Mouse (Mus musculus) left cerebral cortex, adult 9 months (tissue): ENCODE measurements around the gene Phip.
A peak's percentile ranks its signal among the peaks of the same experiment; 100 is the strongest.

Experiments
- DNase-seq, 2 experiments: peaks; one replicate each; pipeline ENCODE4 v3.0.0; 2022; ENCODE audit warnings: low spot score in 2 of 2

Phip gene

GRCm38 (mm10) chr9:82867698-82868097, 107.6 kb downstream of the Phip start:
- no peak for DNase-seq

DNA sequence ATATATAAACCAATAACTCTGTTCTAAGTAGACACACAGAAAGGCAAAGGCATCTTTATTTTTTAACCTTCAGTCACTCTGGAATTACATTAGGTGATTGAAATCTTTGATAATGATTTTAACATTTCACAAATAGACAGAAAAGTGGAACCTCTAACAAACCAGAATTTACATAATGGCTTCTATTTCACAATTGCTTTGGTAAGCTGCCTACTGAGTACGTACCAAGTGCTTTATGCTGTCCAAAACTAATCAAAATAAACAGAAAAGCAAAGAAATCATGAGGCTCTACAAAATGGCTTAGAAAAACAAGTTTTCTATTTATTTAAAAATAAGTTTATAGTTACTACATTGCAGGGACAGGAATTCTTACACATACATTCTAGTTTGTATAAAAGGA, 109.2 kb downstream of the Phip start:
- DNase-seq: no peak

DNA sequence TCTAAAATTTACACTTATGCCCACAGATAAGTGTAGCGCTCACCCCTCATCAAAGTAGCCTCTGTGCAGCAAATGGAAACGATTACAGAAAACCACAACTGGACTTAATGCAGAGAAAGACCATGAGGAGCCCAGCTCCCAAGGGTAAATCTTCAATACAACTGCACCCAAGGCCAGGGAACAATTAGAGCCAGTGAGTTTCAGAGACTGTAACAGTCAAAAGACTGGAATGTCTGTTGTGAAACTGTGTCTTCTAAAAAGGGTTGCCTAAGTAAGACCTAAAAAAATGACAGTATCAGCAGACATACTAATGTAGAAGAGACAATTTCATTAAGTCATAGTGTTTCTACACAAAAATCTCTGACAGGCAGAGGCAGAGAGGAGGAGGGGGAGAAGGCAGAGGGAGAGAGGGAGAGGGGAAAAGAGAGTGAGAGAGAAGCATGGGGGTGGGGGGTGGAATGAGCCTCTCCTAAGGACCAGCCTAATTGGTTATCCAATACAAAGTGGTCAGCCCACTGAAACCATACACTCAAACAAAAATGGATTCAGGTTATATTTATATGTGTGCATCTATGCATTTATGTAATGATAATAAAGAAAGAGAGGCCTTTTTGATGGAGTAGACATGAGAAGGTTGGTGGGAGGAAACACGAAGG, 113.4 kb downstream of the Phip start:
- DNase-seq: no peak

DNA sequence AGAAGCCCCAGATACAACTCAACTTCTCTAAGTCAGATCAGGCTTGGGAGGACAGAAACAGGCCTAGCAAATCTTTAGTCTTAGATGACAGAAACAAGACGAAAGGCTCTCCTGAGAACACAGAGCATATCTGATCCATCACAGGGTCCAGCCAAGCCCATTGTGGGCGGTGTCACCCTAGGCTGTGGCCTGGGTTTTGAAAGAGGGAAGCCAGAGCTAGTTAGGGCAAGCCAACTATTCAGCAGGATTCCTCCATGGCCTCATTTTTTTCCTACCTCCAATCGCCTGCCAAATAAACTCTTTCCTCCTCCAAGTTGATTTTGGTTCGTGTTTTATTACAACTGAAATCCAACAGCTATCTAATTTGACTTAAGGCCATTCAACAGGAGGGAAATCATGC, 114.0 kb downstream of the Phip start:
- no peak for DNase-seq

GRCm38 (mm10) chr9:82860805-82861204, 114.5 kb downstream of the Phip start:
- DNase-seq: no peak

- no peak for DNase-seq
These were observed 119.1 kb downstream of the Phip start for GRCm38 (mm10) chr9:82856241-82856640.

DNA sequence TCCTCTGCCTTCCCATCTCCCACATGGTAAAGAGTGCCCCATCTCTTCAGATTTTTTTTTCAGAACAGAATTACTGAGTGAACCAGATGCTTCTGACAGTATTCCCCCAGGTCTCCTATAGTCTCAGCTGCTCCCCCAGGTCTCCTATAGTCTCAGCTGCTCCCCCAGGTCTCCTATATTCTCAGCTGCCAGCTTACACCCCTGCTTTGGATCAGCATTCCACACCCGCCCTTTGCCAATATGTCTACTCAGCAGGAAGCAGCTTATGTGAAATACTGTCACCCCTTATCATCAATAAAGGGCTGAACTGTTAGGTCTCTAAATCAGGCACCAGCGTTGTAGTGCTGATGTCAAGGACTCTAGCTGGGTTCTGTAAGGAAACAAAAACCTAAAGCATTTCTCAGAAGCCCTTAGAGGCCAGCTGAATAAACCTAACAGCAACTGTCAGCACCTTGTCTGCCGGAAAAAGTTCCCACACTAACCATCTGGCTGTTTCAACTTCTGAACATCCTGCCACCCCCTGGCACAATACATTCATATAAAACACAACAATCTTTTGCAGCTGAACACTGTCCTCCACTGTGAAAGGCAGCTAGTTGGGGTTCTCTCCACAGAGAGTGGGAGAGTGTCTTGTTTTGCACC, 120.2 kb downstream of the Phip start:
- DNase-seq: peak in 1 of 2 experiments; percentile 47

DNA sequence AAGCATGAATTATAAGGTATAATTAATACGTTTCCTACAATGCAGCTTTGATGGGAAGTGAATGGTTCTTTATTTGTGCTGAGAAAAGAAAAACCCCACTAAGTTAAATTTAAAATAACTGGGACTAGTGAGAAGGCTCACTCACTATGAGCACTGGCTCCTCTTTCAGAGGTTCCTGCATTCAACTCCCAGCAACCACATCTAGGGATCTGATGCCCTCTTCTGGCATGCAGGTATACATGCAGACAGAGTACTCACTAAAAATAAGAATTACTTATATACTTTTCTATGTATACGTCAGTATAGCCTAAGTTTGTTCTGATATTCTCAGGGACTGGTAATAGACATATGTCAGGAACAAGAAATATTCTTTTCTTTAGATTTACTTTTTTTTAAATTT, 121.3 kb downstream of the Phip start:
- DNase-seq: no peak

- DNase-seq: no peak
These were observed 132.6 kb downstream of the Phip start for GRCm38 (mm10) chr9:82842671-82843070.

DNA sequence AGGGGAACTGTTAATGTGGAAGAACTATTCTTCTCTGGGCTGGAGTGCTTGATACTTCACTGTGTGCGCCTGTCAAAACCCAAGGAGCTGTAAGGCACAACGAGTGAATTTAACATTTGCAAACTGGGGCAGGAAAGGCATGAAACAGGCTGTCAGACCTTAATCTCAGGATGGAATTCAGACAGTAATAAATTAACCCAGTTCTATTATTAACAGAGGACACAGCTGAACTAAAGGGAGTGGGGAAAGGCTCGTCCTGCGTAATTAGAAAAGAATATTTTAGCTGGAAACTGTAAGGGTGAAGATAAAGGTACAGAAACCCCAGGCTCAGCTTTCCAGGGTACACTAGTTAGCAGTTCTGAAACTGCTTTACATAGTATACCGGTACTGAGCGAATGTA, 139.4 kb downstream of the Phip start:
- DNase-seq: no peak

DNA sequence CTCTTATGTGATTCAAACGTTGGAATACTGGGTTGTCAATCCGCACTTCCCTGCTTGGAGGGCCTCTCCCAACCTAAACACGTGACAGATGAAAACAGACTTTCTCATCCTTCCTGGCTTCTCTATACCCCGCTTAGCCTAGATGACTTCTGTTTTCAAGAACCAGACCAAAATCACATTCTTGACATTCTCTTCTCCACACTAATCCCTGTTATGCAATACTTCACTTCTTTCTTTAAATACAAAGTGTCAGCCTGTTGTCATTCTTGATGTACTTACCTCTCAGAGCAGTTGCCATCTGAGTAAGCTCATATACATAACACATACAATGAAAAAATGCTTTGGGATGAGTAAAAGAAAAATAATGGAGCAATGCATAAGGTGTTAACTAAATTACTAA, 143.4 kb downstream of the Phip start:
- no peak for DNase-seq

GRCm38 (mm10) chr9:82829693-82830430, 145.5 kb downstream of the Phip start:
- peak; percentile 79 to 89 for DNase-seq

DNA sequence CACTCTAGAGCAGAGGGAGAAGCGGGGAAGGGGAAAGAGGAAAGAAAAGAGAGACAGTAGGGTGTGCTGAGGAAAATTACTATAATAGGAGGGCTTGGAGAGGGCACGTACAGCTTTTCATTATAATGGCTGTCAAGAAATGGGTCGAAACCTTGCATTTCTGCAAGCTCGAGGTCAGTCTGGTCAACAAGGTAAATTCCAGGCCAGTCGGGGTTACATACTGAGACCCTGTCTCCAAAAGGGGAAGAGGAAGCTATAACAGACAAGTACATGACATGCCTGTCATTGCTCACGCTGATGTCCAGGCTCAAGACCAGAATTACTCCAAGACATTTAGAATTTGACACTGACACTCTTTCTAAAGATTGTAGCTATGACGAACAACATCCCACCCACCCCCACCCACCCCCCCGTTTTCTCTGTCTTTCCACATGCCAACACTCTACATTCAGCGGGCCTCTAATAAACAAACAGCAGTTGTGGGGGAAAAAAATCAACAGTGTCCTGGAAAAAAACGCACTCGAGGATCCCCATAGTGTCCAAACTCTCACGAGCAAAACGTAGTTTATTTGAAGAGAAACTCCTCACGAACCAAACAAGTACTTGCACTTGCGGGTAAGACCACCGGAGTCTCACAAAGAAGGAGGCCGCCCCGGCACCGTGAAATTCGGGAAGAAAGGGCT, 146.2 kb downstream of the Phip start, which contains the start of gene Irak1bp1:
Gene Irak1bp1 (plus strand): TSS at position 534 of the 683 bp plus-strand sequence.
- no peak for DNase-seq

DNA sequence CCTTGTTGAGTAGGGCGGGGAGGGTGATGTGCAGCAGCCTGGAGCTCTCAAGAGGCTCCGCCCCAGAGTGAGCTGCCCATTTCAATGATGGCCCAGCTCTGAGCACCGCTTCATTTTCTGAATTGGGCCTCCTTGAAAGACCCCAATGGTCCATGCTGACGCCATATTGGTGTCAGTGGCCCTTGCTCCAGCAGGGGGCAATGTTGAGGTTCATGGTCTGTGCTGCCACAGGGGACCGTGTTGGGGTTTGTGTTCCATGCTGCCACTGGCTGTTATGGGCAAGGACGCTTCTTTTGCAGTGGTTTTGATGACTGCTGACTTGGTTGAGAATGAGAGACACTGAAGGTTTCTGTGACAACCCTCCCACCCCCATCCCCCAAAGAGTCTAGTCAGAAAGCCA, 148.9 kb downstream of the Phip start:
- DNase-seq: no peak
